Mouse (Mus musculus) spleen, adult 2 months (tissue): ENCODE results near the gene Hsd17b14.

Source experiments
- CTCF ChIP-seq: fragments of 200-500 bp; IDR thresholded peaks from 2 replicates; pipeline ENCODE4 v1.5.1; 2011; ENCODE audit warnings: mild to moderate bottlenecking, inconsistent platforms; ENCODE audit not compliant: insufficient read depth, insufficient read length, insufficient replicate concordance; ENCODE audit errors: extremely low read depth
- POLR2A ChIP-seq: fragments of 200-500 bp; IDR thresholded peaks from 2 replicates; pipeline ENCODE4 v1.6.1; 2011; ENCODE audit warnings: low read depth, low read length, inconsistent platforms

- TF ChIP-seq CTCF (no peak), POLR2A (no peak)
These were observed 40.5 kb downstream of the Hsd17b14 start for GRCm38 (mm10) chr7:45595176-45595575.
